Mouse (Mus musculus): Measurements from ENCODE around the gene Tusc2.

DNA sequence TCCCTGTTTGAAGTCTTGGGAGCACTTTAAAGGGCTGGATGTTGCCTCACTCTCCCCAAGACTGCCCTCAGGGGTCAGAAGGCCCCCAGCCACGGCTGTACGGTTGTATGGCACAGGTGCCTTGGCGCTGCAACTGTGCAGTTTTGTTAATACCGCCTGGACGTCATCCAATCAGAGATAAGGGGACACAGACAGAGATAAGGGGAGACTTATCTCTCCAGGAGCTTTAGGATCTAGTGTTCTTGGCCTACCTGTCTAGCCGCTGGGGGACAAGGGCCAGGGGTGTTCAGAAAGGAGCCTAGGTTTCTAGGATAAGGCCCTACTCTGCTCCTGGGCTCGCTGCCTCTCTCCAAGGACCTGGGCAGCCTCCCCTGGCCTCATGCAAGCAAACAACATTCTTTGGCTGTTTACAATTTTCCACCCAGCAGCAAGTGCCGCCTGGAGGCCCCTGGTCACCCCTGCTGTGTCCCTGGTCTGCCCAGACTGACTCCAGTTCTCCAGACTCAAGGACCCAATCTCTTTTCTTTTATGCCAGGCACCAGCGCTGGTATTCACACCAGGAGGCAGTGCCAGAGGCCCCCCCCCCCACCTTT is 44.7 kb downstream of the Tusc2 start:
- TF ChIP-seq CTCF (IDR thresholded peaks at IDR 0.05; ENCODE audit: extremely low read depth, insufficient read depth, insufficient read length, insufficient replicate concordance) (no peak), POLR2A (IDR thresholded peaks at IDR 0.05; ENCODE audit: low read depth, low read length) (no peak)

Data from spleen, adult 2 months (tissue).